Mouse (Mus musculus) forebrain, embryonic 13.5 days (tissue): ENCODE results near the gene Smco3. TPM values are rescaled to one million over a fixed set of nuclear protein-coding genes. Genes with fewer than 3 reads are reported as not detected.

Experiments used
- ATAC-seq: fragments of 200-750 bp; cut with Nextera tagmentation; 2 replicates; pipeline ENCODE4 v1.8.0; 2017
- H3K27ac ChIP-seq: fragments of 300-500 bp; sonication (generic); 2 replicates; pipeline ENCODE4 v1.5.1; 2015; ENCODE audit warnings: inconsistent platforms, mild to moderate bottlenecking, moderate library complexity
- H3K27me3 ChIP-seq: fragments of 300-500 bp; sonication (generic); 2 replicates; pipeline ENCODE4 v1.6.1; 2015; ENCODE audit warnings: mild to moderate bottlenecking, inconsistent platforms
- H3K36me3 ChIP-seq: fragments of 300-500 bp; sonication (generic); 2 replicates; pipeline ENCODE4 v1.6.1; 2015; ENCODE audit warnings: mild to moderate bottlenecking, inconsistent platforms; ENCODE audit not compliant: poor library complexity, severe bottlenecking
- H3K4me1 ChIP-seq: fragments of 300-500 bp; sonication (generic); 2 replicates; pipeline ENCODE4 v1.6.1; 2015; ENCODE audit warnings: inconsistent platforms
- H3K4me2 ChIP-seq: fragments of 300-500 bp; sonication (generic); 2 replicates; pipeline ENCODE4 v1.6.1; 2015; ENCODE audit warnings: inconsistent platforms, mild to moderate bottlenecking, moderate library complexity
- H3K4me3 ChIP-seq: fragments of 300-500 bp; sonication (generic); 2 replicates; pipeline ENCODE4 v1.5.1; 2015; ENCODE audit warnings: mild to moderate bottlenecking, inconsistent platforms
- H3K9ac ChIP-seq: fragments of 300-500 bp; sonication (generic); 2 replicates; pipeline ENCODE4 v1.6.1; 2015; ENCODE audit warnings: mild to moderate bottlenecking, inconsistent platforms
- H3K9me3 ChIP-seq: fragments of 300-500 bp; sonication (generic); replicated peaks from 2 replicates; pipeline ENCODE4 v1.6.1; 2016; ENCODE audit warnings: inconsistent platforms
- WGBS: fragments of 180-500 bp; shearing (Covaris S2); methylation state at CpG from one replicate; pipeline ENCODE4 v1.1.7; 2015; 5-methylcytosine and 5-hydroxymethylcytosine counted together
- polyA plus RNA-seq: library from polyadenylated mRNA; unstranded; fragments of >200 nt; fragmentation: Nextera tagmentation; extraction: Ambion mirVana; gene quantifications from 2 replicates; pipeline ENCODE4 v1.2.1, GENCODE M21; 2015

The Smco3 gene
- polyA plus RNA-seq, 1 experiment from 2014 or later = not detected

- Histone ChIP-seq H3K4me1 (no peaks in the 10 kb centered on the region), H3K9ac (no peak overlapping the region), H3K27ac (no peak overlapping the region), H3K4me2 (no peak overlapping the region), H3K27me3 (no peaks in the 10 kb centered on the region), H3K36me3 (no peaks in the 10 kb centered on the region), H3K9me3 (no peaks in the 10 kb centered on the region), H3K4me3 (no peak overlapping the region)
- no peak for ATAC-seq
- 59% methylated on average over 2 of the region's 2 CpGs for WGBS
Observed at GRCm38 (mm10) chr6:136844903-136845302, 9.7 kb upstream of the Smco3 start.

- H3K36me3 ChIP-seq = no peaks in the 10 kb centered on the region
- no peaks in the 10 kb centered on the region for H3K27me3 ChIP-seq
- H3K9ac ChIP-seq = no peak overlapping the region
- no peak overlapping the region for H3K4me3 ChIP-seq
- H3K9me3 ChIP-seq = no peaks in the 10 kb centered on the region
- H3K27ac ChIP-seq = no peak overlapping the region
- H3K4me2 ChIP-seq = no peak overlapping the region
- WGBS = 75% methylated on average over 3 of the region's 3 CpGs
- H3K4me1 ChIP-seq = no peaks in the 10 kb centered on the region
- no peak for ATAC-seq
Observed at GRCm38 (mm10) chr6:136837323-136837722, 2.1 kb upstream of the Smco3 start.

- no peak for ATAC-seq
- 77% methylated on average over 5 of the region's 5 CpGs for WGBS
- Histone ChIP-seq H3K4me2 (no peak overlapping the region), H3K27ac (no peak overlapping the region), H3K36me3 (no peaks in the 10 kb centered on the region), H3K27me3 (peaks cover 12% of the 10 kb centered on the region; the same call in 1 of the 2 replicates), H3K9ac (no peak overlapping the region), H3K4me1 (peaks cover 9% of the 10 kb centered on the region), H3K9me3 (no peaks in the 10 kb centered on the region), H3K4me3 (no peak overlapping the region)
Observed at GRCm38 (mm10) chr6:136831712-136832111, 3.5 kb downstream of the Smco3 start.

- 35% methylated on average over 4 of the region's 4 CpGs for WGBS
- Histone ChIP-seq H3K27ac (peak overlapping the region; percentile 58; the same call in 1 of the 2 replicates), H3K27me3 (peaks cover 12% of the 10 kb centered on the region; the same call in 1 of the 2 replicates), H3K9me3 (no peaks in the 10 kb centered on the region), H3K36me3 (peaks cover 18% of the 10 kb centered on the region), H3K4me1 (peaks cover 13% of the 10 kb centered on the region), H3K9ac (peak overlapping the region; percentile 61), H3K4me2 (peak overlapping the region; percentile 60), H3K4me3 (peak overlapping the region; percentile 79)
- ATAC-seq = no peak; the same call in 1 of the 2 replicates
Observed at GRCm38 (mm10) chr6:136828681-136829080, 6.6 kb downstream of the Smco3 start.

DNA sequence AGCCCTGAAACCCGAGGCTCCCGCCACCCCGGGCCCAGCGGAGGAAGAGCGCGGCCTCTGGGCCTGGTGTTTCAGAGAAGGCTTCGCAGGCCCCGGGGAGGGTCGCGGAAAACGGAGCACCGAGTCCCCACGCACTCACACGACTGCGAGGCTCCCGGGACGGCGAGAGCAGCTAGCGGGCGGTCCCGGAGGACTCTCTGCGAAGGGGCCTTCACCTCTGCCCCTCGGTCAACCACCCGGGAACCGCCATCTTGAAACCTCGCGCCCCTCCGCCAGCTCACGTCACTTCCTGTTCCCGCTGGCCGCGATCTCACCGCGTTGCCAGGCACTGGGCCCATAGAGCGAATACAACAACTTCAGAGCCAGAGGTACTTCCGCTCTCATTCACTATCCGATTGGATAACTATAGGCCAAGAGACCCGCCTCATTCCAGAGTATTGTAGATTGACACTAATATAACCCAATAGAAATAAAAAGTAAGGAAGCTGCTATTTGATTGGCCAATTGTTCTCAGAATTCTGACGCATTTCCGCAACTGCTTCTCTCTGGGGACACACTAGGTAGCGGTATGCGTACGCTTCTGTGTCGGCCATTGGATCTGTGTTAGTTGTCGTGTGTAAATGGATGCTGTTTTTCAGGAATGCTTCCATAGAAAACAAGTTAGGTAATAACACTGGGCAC is 7.2 kb downstream of the Smco3 start, which contains the start of gene Wbp11:
TSS of gene Wbp11 (minus strand) at position 353 of the 681 bp plus-strand sequence.
- peak within 1 kb of the TSS; percentile 79 for H3K4me3 ChIP-seq
- peak within 1 kb of the TSS; percentile 88 for H3K9ac ChIP-seq
- WGBS = under 1% methylated on average over 45 of the region's 45 CpGs
- no peaks in the 10 kb centered on the region for H3K9me3 ChIP-seq
- peaks cover 21% of the 10 kb centered on the region for H3K36me3 ChIP-seq
- H3K27ac ChIP-seq = peak within 1 kb of the TSS; percentile 58; the same call in 1 of the 2 replicates
- peaks cover 13% of the 10 kb centered on the region for H3K4me1 ChIP-seq
- peaks cover 12% of the 10 kb centered on the region; the same call in 1 of the 2 replicates for H3K27me3 ChIP-seq
- peak within 1 kb of the TSS; percentile 78 for H3K4me2 ChIP-seq
- peak; percentile 100 for ATAC-seq

DNA sequence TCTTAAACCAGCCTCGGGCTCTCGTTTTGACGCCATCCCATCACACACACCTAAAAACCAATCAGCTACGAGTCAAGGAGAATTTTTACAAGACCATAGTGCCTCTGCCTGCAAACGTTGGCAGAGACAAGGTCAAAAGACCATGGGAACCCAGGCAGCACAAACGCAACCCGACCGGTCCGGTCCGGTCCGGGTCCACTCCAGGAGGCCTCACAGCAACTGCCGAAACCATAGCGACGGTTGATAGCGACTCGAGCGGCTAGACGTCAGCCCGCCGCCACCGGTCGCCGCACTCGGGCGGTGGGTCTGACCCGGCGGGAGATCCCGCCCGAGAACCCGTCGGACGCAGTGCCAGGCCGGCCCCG is 7.8 kb downstream of the Smco3 start, which contains the start of gene BC049715:
TSS of gene BC049715 (plus strand) at position 111 of the 365 bp plus-strand sequence.
- no peaks in the 10 kb centered on the region for H3K9me3 ChIP-seq
- no peak; the same call in 1 of the 2 replicates for ATAC-seq
- peak within 1 kb of the TSS; percentile 88 for H3K9ac ChIP-seq
- peaks cover 13% of the 10 kb centered on the region for H3K4me1 ChIP-seq
- H3K4me2 ChIP-seq = peak within 1 kb of the TSS; percentile 78
- WGBS = under 1% methylated on average over 34 of the region's 34 CpGs
- peak within 1 kb of the TSS; percentile 58; the same call in 1 of the 2 replicates for H3K27ac ChIP-seq
- peaks cover 26% of the 10 kb centered on the region for H3K36me3 ChIP-seq
- peak within 1 kb of the TSS; percentile 79 for H3K4me3 ChIP-seq
- H3K27me3 ChIP-seq = peaks cover 12% of the 10 kb centered on the region; the same call in 1 of the 2 replicates

- peaks cover 12% of the 10 kb centered on the region; the same call in 1 of the 2 replicates for H3K27me3 ChIP-seq
- H3K4me2 ChIP-seq = peak overlapping the region; percentile 78
- no peak overlapping the region for H3K27ac ChIP-seq
- H3K4me3 ChIP-seq = peak overlapping the region; percentile 79
- H3K36me3 ChIP-seq = peaks cover 30% of the 10 kb centered on the region
- peaks cover 13% of the 10 kb centered on the region for H3K4me1 ChIP-seq
- no peak for ATAC-seq
- 18% methylated on average over 7 of the region's 7 CpGs for WGBS
- peak overlapping the region; percentile 88 for H3K9ac ChIP-seq
- H3K9me3 ChIP-seq = no peaks in the 10 kb centered on the region
Observed at GRCm38 (mm10) chr6:136827116-136827515, 8.1 kb downstream of the Smco3 start.

DNA sequence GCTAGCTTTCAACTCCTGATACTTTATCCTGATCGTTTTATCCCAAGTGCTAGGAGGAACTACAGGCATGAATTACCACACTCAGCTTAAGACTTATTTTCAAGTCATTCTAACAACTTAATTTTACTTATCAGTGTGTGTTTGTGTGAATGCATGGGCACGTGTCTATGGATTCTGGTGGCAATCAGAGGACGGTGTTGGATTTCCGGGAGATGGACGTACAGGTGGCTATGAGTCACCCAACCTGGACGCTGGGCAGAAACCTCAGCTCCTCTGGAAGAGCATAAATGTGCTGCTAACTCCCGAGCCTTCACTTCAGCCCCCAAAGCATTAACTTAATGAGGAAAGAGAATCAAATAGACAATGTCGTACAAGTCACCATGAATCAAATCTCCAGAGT is 10.3 kb downstream of the Smco3 start:
- no peak for ATAC-seq
- Histone ChIP-seq H3K36me3 (peaks cover 51% of the 10 kb centered on the region), H3K9me3 (no peaks in the 10 kb centered on the region), H3K27ac (no peak overlapping the region), H3K27me3 (no peaks in the 10 kb centered on the region), H3K9ac (no peak overlapping the region), H3K4me3 (no peak overlapping the region), H3K4me1 (peaks cover 13% of the 10 kb centered on the region), H3K4me2 (no peak overlapping the region)
- WGBS = 95% methylated on average over 8 of the region's 8 CpGs

GRCm38 (mm10) chr6:136821086-136821485 is 14.2 kb downstream of the Smco3 start:
- Histone ChIP-seq H3K36me3 (peaks cover 90% of the 10 kb centered on the region), H3K27ac (no peak overlapping the region), H3K4me2 (no peak overlapping the region), H3K4me1 (no peaks in the 10 kb centered on the region), H3K9ac (no peak overlapping the region), H3K9me3 (no peaks in the 10 kb centered on the region), H3K4me3 (no peak overlapping the region), H3K27me3 (no peaks in the 10 kb centered on the region)
- WGBS = 97% methylated on average over 18 of the region's 18 CpGs
- no peak for ATAC-seq

- no peak overlapping the region for H3K9ac ChIP-seq
- H3K27ac ChIP-seq = no peak overlapping the region
- no peaks in the 10 kb centered on the region for H3K27me3 ChIP-seq
- H3K4me3 ChIP-seq = no peak overlapping the region
- peaks cover 92% of the 10 kb centered on the region for H3K36me3 ChIP-seq
- no peaks in the 10 kb centered on the region for H3K9me3 ChIP-seq
- H3K4me1 ChIP-seq = no peaks in the 10 kb centered on the region
- 96% methylated on average over 21 of the region's 21 CpGs for WGBS
- H3K4me2 ChIP-seq = no peak overlapping the region
- no peak for ATAC-seq
Observed at GRCm38 (mm10) chr6:136820381-136820780, 14.9 kb downstream of the Smco3 start.

DNA sequence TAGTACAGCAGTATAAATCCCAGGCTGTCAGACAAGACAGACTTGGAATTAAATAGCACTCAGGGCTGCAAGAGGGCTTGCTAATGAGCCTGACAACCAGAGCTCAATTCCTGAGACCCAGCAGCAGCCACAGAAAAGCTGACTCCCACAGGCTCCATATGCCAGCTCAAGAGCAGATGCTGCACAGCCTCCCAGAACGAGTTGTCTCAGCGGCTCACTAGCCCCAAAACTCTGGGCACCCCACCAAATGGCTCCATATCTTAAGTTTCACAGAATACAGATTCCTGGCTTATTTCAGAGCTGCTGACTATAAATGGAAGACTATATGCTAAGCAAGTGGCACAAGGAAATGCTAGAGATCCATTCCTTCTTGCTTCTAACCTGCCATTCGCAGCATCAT is 17.7 kb downstream of the Smco3 start:
- Histone ChIP-seq H3K4me3 (no peak overlapping the region), H3K9me3 (no peaks in the 10 kb centered on the region), H3K4me1 (no peaks in the 10 kb centered on the region), H3K27me3 (no peaks in the 10 kb centered on the region), H3K4me2 (no peak overlapping the region), H3K9ac (no peak overlapping the region), H3K27ac (no peak overlapping the region), H3K36me3 (peaks cover 95% of the 10 kb centered on the region)
- peak; percentile 46; the same call in 1 of the 2 replicates for ATAC-seq
- 100% methylated on average over 3 of the region's 3 CpGs for WGBS

- no peak overlapping the region for H3K4me3 ChIP-seq
- 94% methylated on average over 21 of the region's 21 CpGs for WGBS
- H3K27ac ChIP-seq = no peak overlapping the region
- H3K36me3 ChIP-seq = peaks cover 95% of the 10 kb centered on the region
- H3K4me2 ChIP-seq = no peak overlapping the region
- no peaks in the 10 kb centered on the region for H3K27me3 ChIP-seq
- ATAC-seq = no peak
- H3K9ac ChIP-seq = no peak overlapping the region
- H3K4me1 ChIP-seq = no peaks in the 10 kb centered on the region
- no peaks in the 10 kb centered on the region for H3K9me3 ChIP-seq
Observed at GRCm38 (mm10) chr6:136816826-136817225, 18.4 kb downstream of the Smco3 start.
